Mouse (Mus musculus) C2C12 (cell line): ENCODE measurements at regions not wholly inside any gene's neighbourhood (a gene's known extent, or its start where the extent isn't known, plus 50 kb on each side); places are given as distances from the start of the nearest gene placed in this dataset.

Experiments
- CEBPB ChIP-seq: IDR thresholded peaks from one replicate; pipeline ENCODE4 v1.6.1; 2011; ENCODE audit warnings: low read depth, mild to moderate bottlenecking, control low read depth, moderate library complexity
- CTCF ChIP-seq: IDR thresholded peaks from one replicate; pipeline ENCODE4 v1.5.1; 2011; ENCODE audit not compliant: control insufficient read depth, insufficient read depth, insufficient read length
- MAX ChIP-seq: IDR thresholded peaks from one replicate; pipeline ENCODE4 v1.6.1; 2011; ENCODE audit warnings: mild to moderate bottlenecking, control low read depth
- MYOD1 ChIP-seq: IDR thresholded peaks from one replicate; pipeline ENCODE4 v1.6.1; 2011; ENCODE audit warnings: low read depth; ENCODE audit not compliant: control insufficient read depth, insufficient read length
- MYOG ChIP-seq: IDR thresholded peaks from one replicate; pipeline ENCODE4 v1.6.1; 2011; ENCODE audit not compliant: control insufficient read depth, insufficient read length; ENCODE audit errors: extremely low read depth
- USF1 ChIP-seq: IDR thresholded peaks from one replicate; pipeline ENCODE4 v1.6.1; 2011; ENCODE audit warnings: low read depth, mild to moderate bottlenecking, control low read depth, moderate library complexity

DNA sequence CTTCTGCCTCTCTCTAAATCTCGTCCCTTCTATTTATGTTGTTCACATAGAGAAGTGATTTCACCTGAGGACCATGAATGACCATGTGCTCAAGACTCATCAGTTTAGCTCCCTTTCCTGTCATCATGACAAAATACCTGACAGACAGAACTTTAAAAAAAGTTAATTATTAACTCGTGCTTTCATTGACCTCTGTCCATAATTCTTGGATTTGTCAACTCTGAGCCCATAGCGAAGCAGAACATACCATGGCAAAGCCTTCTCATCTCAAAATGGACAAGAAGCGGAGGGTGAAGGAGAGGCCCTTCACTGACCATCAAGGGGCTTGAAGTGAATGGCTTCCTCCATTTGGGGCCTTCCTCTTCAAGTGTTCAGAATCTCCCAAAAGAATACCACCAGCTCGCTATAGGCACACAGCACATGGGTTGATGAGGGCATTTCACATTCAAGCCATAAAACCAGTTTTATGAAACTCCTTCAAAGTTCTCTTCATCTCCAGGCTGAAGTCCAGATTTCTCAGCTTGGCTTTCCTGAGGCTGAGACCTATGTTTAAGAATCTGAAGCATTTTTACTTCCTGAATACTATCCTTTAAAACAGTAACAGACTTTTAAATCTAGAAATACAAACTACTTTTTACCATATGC lies 144.0 kb upstream of the P2ry1 start:
- no peak for TF ChIP-seq CTCF
- TF ChIP-seq MAX = no peak
- no peak for TF ChIP-seq USF1
- TF ChIP-seq MYOG = no peak
- no peak for TF ChIP-seq MYOD1
- TF ChIP-seq CEBPB = no peak
